Mouse (Mus musculus): ENCODE measurements at regions not wholly inside any gene's neighbourhood (a gene's known extent, or its start where the extent isn't known, plus 50 kb on each side); places are given as distances from the start of the nearest gene placed in this dataset.

GRCm38 (mm10) chr15:96880066-96880465, 175.7 kb downstream of the Slc38a4 start:
- no peak for DNase-seq (ENCODE audit: low spot score in 2 of 2)

DNA sequence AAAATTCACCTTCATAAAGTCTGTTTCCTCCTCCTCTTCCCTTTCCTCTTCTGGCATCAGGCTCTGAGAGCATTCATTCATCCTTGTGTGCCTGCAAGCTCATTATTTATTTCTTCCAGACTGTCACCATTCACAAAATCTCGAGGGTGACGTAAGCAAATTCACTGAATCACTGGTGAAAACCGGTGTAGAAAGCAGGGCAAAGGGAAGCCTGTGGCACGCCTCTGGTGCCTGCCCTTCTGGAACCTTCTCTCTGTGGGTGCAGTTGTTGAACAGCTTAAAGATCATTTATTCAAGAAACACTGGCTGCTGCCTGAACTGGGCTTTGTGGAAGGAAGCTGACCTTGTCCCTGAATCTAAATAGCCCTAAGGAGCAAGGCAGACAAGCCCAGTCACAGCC, 177.0 kb downstream of the Slc38a4 start:
- DNase-seq (ENCODE audit: low spot score in 2 of 2) = no peak

DNA sequence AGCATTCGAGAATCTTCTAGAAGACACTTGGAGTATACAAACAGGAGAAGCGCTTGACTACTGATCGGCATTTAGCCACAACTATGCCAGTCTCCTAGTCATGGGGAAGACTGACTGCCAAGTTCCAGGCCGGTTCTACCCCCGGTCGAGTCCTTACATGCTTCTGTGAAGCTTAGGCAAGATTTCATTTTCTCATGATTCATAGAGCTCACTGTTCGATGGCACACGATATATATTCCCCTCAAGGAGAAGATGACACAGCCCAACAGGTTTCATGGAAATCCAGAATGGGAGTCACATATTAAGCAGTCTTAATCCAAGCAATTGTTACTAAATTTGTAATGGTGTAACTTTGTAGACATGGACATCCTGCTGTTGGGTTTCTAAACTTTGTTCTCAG, 177.8 kb downstream of the Slc38a4 start:
- no peak for DNase-seq (ENCODE audit: low spot score in 2 of 2)

GRCm38 (mm10) chr15:96877271-96877670, 177.7 kb upstream of the Slc38a2 start:
- DNase-seq (ENCODE audit: low spot score in 2 of 2) = peak; percentile 3 to 7

DNA sequence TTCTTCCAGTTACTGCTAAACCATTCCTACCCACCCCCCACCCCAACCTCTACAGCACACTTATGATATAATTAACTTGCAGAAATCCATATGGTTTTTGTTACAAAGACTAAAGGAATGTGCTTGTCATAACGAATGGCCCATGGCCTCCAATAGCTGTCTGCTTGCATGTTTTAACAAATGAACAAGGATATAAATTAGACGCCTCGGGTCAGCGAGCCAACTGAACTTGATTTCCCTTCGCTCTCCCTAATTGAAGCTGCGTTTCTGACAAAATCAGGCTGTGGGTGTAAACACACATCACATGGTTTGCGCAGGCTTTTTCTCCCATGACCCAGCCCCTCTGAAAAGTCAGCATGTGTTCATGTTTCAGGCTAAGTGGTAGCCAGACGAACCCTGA, 174.6 kb upstream of the Slc38a2 start:
- DNase-seq (ENCODE audit: low spot score in 2 of 2) = no peak

GRCm38 (mm10) chr15:96873562-96873961, 174.0 kb upstream of the Slc38a2 start:
- no peak for DNase-seq (ENCODE audit: low spot score in 2 of 2)

DNA sequence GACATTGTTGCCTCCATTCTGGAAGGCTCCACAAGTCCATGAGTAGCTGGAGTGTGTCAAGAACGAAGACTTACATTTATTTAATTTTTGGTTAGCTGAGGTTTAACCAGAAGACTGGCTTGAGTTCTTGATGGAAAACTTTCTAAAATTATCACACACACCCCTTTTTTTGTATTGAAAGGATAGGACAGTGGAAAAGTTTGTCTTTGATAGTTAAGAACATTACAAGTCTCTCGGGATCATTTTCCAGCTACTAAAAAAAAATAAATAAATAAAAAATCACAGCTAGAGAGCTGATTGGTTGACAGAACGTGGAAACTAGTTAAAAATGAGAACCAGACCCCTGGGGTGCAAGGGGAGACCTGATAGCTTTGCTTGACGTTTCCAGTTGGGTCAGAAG, 173.6 kb upstream of the Slc38a2 start:
- no peak for DNase-seq (ENCODE audit: low spot score in 2 of 2)

DNA sequence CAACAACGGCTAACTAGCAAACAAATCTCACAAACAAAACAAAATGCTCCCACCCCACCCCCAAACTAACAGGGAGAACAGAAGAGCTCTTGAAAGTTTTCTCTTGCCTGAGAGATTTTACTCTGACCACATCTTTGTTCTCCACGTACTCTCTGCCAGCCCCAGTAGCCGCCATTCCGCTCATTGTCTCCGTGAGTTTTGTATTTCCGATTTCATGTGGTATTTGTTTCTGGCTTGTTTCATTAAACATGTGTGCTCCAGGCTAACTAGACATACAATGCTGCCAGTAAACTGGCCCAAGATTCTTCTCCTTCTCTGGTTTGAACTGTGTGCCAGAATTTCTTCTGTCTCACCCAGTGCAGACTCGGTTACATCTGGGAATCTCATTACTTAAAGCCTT, 168.2 kb upstream of the Slc38a2 start:
- DNase-seq (ENCODE audit: low spot score in 2 of 2) = no peak

DNA sequence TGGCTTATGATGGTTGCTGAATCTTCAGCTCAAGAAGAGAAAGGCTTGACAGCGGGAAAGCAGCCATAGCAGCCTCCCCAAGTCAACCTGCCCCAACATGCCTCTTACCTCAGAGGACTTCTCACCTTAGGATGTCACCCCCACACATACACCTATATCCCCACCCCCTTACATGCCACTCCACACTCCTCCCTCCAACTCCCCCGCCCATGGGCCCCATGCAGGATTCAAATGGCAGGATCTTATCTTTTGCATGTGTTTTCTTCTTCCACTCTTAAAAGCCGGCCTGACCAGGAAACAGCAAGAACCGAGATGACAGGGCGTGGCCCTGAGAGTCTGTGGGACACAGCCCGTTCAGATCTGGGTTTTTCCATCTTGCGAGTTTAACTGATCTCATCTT, 166.4 kb upstream of the Slc38a2 start:
- DNase-seq (ENCODE audit: low spot score in 2 of 2) = no peak

- DNase-seq (ENCODE audit: low spot score in 2 of 2) = no peak
These were observed 158.2 kb upstream of the Slc38a2 start for GRCm38 (mm10) chr15:96857709-96858108.

GRCm38 (mm10) chr15:96851970-96852768, 152.6 kb upstream of the Slc38a2 start:
- no peak for DNase-seq (ENCODE audit: low spot score in 2 of 2)

DNA sequence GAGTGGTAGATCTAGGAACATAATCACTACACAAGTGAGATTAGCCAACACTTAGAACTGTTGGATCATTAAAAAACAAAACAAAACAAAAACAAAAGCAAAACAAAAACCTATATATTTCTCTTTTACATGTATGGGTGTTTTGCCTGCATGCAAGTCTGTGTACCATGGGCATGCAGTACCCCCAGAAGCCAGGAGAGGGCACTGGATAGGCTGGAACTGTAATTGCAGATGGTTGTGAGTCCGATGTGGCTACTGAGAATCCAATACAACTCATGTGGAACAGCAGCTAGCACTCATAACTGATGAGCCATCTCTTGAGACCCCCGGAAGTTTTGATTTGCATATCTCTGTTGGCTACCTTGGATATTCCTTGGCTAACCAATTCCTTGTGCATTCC, 148.6 kb upstream of the Slc38a2 start:
- DNase-seq (ENCODE audit: low spot score in 2 of 2) = no peak

DNA sequence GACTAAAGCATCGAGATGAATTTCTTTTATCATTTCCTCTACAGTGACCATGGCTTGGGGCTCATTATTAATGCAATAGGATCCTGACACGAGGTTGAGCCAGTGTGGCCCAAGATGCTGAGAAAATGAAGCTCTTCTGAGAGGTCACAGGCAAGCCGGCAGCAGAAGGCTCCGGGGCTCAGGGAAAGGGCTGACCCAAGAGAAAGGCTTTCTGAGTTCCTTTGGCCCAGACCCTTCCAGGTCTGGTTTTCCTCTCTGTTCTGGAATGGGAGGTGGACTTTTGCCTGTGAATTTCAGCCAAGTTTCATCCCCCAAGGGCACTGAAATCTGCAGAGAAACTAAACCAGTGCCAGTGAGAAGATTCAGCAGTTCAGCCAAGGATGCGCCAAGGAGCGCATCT, 145.7 kb upstream of the Slc38a2 start:
- no peak for DNase-seq (ENCODE audit: low spot score in 2 of 2)

DNA sequence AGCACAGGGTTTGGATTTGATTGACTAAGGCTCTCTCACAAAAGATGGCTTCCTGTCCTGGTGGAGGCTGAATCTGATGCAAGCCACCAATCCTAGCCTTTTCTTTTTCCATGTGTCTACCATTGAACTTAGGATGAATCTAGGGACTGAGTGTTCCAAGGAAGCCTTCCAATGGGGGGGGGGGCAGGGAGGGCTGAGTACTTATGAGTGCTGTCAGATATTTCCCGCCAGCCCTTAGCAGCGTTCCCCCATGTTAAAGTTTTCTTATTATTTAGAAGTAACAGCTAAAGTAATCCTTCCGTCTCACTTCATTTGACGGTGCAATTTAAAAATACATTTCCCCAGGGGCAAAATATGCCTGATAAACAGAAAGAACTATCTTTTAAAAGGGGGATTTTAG, 144.8 kb upstream of the Slc38a2 start:
- no peak for DNase-seq (ENCODE audit: low spot score in 2 of 2)

DNA sequence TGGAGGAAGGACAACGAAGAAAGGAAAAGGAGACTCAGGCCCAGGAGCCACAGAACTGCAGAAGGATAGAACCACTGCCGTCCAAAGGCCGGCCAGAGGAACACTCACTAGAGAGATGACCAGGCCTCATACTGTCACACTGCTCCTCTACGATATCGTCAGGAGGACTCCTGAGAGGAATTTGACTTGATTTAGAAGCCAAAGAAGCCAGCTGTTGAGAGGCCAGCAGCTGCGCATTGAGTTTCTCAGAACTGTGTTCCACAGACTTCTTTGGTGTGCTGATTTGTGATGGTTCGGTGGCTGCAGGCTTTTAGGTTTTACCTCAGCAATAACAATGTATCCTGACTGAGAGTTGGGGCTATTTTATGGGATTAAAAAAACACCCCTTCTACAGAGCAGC, 144.1 kb upstream of the Slc38a2 start:
- no peak for DNase-seq (ENCODE audit: low spot score in 2 of 2)

DNA sequence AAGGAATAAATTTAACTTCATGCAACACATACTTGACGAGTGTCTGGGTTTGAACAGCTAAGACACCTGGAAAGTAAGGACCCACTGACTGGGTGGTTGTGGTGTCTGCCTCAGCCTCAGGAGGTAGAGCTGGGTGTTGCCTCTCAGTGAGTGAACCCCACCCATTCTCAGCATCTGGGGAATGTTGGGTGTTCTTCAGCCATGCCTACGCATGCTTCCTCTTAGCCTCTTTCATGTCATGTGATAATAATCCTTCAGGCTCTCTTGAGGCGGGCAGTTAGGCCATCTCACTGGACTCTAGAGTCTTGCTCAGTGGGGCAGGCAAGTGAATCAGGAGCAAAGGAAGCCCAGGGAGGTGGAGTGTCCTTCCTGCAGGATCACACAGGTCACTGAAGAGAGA, 143.4 kb upstream of the Slc38a2 start:
- DNase-seq (ENCODE audit: low spot score in 2 of 2) = no peak

GRCm38 (mm10) chr15:96836670-96837069, 137.1 kb upstream of the Slc38a2 start:
- DNase-seq (ENCODE audit: low spot score in 2 of 2) = no peak

- DNase-seq (ENCODE audit: low spot score in 2 of 2) = no peak
These were observed 135.3 kb upstream of the Slc38a2 start for GRCm38 (mm10) chr15:96834862-96835261.

DNA sequence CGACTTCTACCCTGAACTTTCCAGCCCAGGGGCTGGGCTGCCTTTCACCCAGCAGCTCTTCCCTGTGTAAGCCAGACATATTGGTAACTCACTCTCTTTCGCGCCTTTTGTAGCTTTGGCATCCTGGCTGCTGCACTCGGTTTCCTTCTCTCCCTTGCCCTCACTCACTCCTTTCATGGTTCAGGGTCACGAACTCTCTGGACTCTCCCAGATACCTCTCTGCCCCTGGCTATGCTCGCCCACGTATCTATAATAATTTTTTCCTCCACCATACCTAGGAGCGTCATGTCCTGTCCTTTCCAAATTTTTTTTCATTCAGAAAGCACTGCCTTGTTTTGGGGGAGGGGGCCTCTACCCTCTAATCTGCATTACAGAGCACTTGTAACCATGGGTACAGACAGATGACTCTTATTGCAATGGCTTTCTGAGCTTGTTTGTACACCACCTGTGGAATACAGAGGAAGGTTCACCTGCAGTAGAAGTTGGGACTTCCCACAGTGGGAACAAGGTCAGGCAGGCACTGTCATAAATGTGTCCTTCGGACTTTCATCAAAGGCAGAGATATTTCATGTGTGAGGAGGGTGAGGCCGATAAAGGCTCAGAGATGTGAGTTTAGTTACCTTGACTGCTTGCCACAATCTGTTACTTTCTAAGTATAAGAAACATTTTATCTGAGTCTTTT, 134.8 kb upstream of the Slc38a2 start:
- no peak for DNase-seq (ENCODE audit: low spot score in 2 of 2)

DNA sequence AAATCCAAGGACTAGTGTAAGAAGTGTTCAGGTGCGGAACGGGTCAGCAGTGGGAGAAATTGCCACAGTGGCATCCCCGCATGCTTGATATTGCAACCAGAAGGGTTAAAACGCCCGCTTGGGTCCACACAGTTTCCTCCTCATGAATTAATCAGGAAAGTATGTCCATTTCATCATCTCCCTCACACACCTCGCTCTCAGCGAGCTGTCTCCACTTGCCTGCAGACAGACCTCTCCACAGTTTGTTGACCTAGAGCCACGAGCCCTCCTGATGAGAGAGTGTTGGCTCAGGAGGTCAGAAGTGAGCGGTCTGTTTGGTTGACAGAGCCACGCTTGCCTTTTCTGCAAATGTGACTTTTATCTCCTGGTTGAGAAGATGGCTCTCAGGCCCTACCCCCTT, 132.9 kb upstream of the Slc38a2 start:
- DNase-seq (ENCODE audit: low spot score in 2 of 2) = no peak

DNA sequence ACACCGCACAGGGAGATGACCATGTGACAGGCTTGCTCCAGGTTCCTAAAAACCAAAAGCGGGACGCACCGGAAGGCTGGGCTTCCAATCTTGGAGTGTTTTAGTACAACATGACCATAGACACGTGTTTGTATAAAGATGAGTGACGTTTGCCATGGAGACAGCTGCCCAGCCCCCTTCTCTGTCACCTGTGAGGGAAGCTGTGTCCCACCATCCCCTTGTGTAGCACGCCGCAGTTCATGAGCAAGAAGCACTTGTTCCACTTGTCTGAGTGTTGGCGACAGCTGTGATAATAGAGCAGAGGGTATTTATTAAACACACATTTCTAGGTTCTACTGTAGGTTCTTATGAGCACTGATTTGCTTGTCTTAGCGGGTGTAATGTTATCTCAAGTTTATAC, 131.7 kb upstream of the Slc38a2 start:
- DNase-seq (ENCODE audit: low spot score in 2 of 2) = no peak

DNA sequence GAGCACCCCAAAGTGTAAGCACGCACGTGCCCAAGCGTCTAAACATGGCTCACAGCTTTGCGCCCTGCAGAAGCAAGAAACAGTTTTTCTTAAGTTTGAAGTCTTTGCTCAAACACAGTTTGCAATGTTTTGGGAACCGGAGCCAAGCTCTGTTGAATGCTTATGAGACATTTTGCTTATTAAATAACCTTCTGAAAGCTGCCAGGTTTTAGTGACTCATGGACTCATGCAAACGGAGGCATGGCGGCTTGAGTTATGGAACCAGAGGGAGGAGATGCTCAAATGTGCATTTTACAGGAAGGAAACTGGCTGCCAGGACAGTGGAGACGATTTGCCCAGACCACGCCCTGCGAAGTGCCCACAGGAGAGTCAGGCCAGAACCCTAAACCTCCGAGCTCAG, 131.0 kb upstream of the Slc38a2 start:
- peak in 1 of 2 experiments; percentile 8 for DNase-seq (ENCODE audit: low spot score in 2 of 2)

- DNase-seq (ENCODE audit: low spot score in 2 of 2) = no peak
These were observed 130.4 kb upstream of the Slc38a2 start for GRCm38 (mm10) chr15:96829941-96830340.

All from layer of hippocampus, adult 8-10 months (tissue).